Mouse (Mus musculus): ENCODE data around the gene Olfr50. TPM values are rescaled to one million over a fixed set of nuclear protein-coding genes. Genes with fewer than 3 reads are reported as not detected.

The Olfr50 gene
- not detected in 2 replicates for polyA plus RNA-seq (2012; rRNA removed)

DNA sequence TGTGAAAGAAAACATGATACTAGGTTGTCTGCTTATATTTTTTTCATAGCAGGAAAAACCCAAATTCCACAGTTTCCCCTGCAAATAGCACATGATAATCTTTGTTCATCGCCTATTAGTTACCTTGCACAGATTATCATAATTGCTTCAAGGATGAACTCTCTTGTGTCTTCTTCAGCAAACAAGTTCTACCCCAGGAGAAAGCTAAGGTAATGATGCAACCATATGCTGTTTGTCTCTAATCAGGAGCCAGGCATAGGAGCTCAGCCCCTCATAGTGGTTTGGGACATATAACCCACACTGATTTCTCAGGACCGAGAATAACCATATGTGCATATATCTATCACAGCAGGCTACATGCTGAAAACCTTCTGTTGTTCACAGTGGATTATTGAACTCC, at the start of gene Olfr50:
Gene Olfr50, plus strand, starts transcription at position 301 of the 400 bp plus-strand sequence.
- TF ChIP-seq CTCF (IDR thresholded peaks at IDR 0.05; ENCODE audit: borderline replicate concordance, extremely low read depth, insufficient read depth, insufficient read length) = no peak
- TF ChIP-seq POLR2A (IDR thresholded peaks at IDR 0.05; ENCODE audit: borderline replicate concordance, extremely low read depth, insufficient read depth, insufficient read length, poor library complexity, severe bottlenecking) = no peak
- no peak for DNase-seq (ENCODE audit: low read depth)

DNA sequence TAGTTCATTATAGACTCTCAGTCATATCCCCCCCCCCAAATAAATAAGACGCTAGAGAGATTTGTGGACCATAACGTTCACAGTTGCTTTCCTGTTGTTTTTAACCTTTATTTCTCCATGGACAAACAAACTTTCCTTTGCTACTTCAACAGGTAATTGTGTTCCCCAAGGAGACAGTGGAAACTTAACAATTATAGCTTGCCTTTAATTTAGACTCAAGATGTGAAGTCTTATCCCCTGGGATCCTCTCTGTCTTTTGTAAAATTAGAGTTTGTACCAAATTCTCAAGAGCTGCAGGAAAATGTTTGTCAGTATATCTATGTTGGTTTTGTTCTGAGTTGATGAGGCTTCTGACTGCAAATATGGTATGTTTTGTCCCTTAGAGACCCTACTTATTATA, 6.4 kb upstream of the Olfr50 start, which contains the start of gene Olfr348:
Gene Olfr348, plus strand, starts transcription at position 301 of the 400 bp plus-strand sequence.
- DNase-seq (ENCODE audit: low read depth) = no peak
- no peak for TF ChIP-seq CTCF (IDR thresholded peaks at IDR 0.05; ENCODE audit: borderline replicate concordance, extremely low read depth, insufficient read depth, insufficient read length)
- TF ChIP-seq POLR2A (IDR thresholded peaks at IDR 0.05; ENCODE audit: borderline replicate concordance, extremely low read depth, insufficient read depth, insufficient read length, poor library complexity, severe bottlenecking) = no peak

DNA sequence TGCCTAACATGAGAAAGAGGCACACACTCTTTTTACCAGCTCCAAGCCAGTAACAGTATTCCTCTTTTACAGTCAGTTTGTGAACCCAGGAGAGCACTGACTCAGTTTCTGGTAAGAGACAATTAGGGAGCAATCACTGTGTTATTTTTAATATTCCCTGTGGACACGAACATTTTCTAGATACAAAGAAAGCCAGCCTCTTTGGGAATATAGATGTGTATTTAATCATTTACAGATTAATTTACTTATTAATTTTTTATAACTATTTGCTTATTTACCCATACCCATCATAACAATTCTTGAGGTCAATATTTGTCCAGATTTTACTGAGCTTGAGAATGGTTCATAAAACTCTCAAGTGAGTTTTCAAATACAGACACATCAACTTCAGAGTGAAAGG, 26.6 kb downstream of the Olfr50 start, which contains the start of gene Olfr3:
Gene Olfr3, minus strand, starts transcription at position 101 of the 400 bp plus-strand sequence.
- TF ChIP-seq POLR2A (IDR thresholded peaks at IDR 0.05; ENCODE audit: borderline replicate concordance, extremely low read depth, insufficient read depth, insufficient read length, poor library complexity, severe bottlenecking) = no peak
- no peak for TF ChIP-seq CTCF (IDR thresholded peaks at IDR 0.05; ENCODE audit: borderline replicate concordance, extremely low read depth, insufficient read depth, insufficient read length)
- DNase-seq (ENCODE audit: low read depth) = no peak

DNA sequence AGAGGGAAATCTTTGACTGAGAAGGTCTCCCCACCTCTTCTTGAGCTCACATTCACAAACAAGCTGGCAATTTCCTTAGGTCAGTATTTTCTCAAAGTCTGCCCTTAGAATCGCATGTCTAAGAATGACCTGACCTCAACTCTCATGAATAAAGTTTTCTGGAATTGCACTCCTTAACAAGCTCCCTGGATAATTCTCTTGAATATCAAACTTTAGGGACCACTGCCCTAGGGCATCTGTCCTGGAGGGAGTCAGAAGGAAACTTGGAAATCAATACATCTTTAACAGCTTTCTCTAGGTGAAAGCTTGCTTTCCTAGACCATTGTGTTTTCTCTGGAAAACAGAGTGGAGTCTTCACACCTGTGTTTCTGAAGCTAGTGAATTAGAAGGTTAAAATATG, 55.7 kb downstream of the Olfr50 start, which contains the start of gene Olfr350:
Gene Olfr350, plus strand, starts transcription at position 301 of the 400 bp plus-strand sequence.
- DNase-seq (ENCODE audit: low read depth) = no peak
- no peak for TF ChIP-seq CTCF (IDR thresholded peaks at IDR 0.05; ENCODE audit: borderline replicate concordance, extremely low read depth, insufficient read depth, insufficient read length)
- TF ChIP-seq POLR2A (IDR thresholded peaks at IDR 0.05; ENCODE audit: borderline replicate concordance, extremely low read depth, insufficient read depth, insufficient read length, poor library complexity, severe bottlenecking) = no peak

Other genes starting within 250 kb of the Olfr50 start
- not detected in 2 replicates for gene Olfr344, start 223.9 kb upstream of the Olfr50 start, polyA plus RNA-seq (2012; rRNA removed)
- gene Olfr345, start 150.5 kb upstream of the Olfr50 start, polyA plus RNA-seq (2012; rRNA removed) = not detected in 2 replicates
- not detected in 2 replicates for gene Olfr346, start 104.8 kb upstream of the Olfr50 start, polyA plus RNA-seq (2012; rRNA removed)
- not detected in 2 replicates for gene Olfr347, start 58.6 kb upstream of the Olfr50 start, polyA plus RNA-seq (2012; rRNA removed)
- gene Olfr348, start 6.3 kb upstream of the Olfr50 start, polyA plus RNA-seq (2012; rRNA removed) = not detected in 2 replicates
- not detected in 2 replicates for gene Olfr3, start 26.5 kb downstream of the Olfr50 start, polyA plus RNA-seq (2012; rRNA removed)
- gene Olfr350, start 55.8 kb downstream of the Olfr50 start, polyA plus RNA-seq (2012; rRNA removed) = not detected in 2 replicates
- gene Olfr351, start 72.1 kb downstream of the Olfr50 start, polyA plus RNA-seq (2012; rRNA removed) = not detected in 2 replicates
- gene Olfr352, start 77.9 kb downstream of the Olfr50 start, polyA plus RNA-seq (2012; rRNA removed) = not detected in 2 replicates
- gene Olfr353, start 102.4 kb downstream of the Olfr50 start, polyA plus RNA-seq (2012; rRNA removed) = not detected in 2 replicates
- not detected in 2 replicates for gene Olfr354, start 115.1 kb downstream of the Olfr50 start, polyA plus RNA-seq (2012; rRNA removed)
- gene Olfr355, start 138.4 kb downstream of the Olfr50 start, polyA plus RNA-seq (2012; rRNA removed) = not detected in 2 replicates
- not detected in 2 replicates for gene Olfr356, start 146.6 kb downstream of the Olfr50 start, polyA plus RNA-seq (2012; rRNA removed)
- not detected in 2 replicates for gene Olfr357, start 203.3 kb downstream of the Olfr50 start, polyA plus RNA-seq (2012; rRNA removed)
- gene Olfr358, start 218.8 kb downstream of the Olfr50 start, polyA plus RNA-seq (2012; rRNA removed) = not detected in 2 replicates

All from brain, embryonic 14.5 days (tissue).